Mouse (Mus musculus) erythroblast, embryonic 14.5 days (primary cell): ENCODE results near the gene Map3k1. TPM values are rescaled to one million over a fixed set of nuclear protein-coding genes. Genes with fewer than 3 reads are reported as not detected.

Source experiments
- H3K27me3 ChIP-seq: 2 replicates; pipeline ENCODE4 v1.6.1; 2012; ENCODE audit warnings: inconsistent platforms; ENCODE audit not compliant: control insufficient read depth
- H3K36me3 ChIP-seq: 2 replicates; pipeline ENCODE4 v1.6.1; 2012; ENCODE audit warnings: mild to moderate bottlenecking, inconsistent platforms; ENCODE audit not compliant: control insufficient read depth
- H3K4me1 ChIP-seq: 2 replicates; pipeline ENCODE4 v1.6.1; 2012; ENCODE audit warnings: inconsistent platforms; ENCODE audit not compliant: control insufficient read depth
- H3K4me3 ChIP-seq: replicated peaks from 2 replicates; pipeline ENCODE3; 2012; ENCODE audit warnings: moderate library complexity, mild to moderate bottlenecking, inconsistent platforms
- H3K9me3 ChIP-seq: 2 replicates; pipeline ENCODE4 v1.6.1; 2012; ENCODE audit warnings: low read length, inconsistent platforms, mixed read lengths; ENCODE audit not compliant: control insufficient read depth
- GATA1 ChIP-seq: IDR thresholded peaks from 2 replicates; pipeline ENCODE4 v1.6.1; 2012; ENCODE audit warnings: low read length, inconsistent platforms, mixed read lengths
- TAL1 ChIP-seq: IDR thresholded peaks from 3 replicates; pipeline ENCODE4 v1.6.1; 2012; ENCODE audit warnings: low read length, inconsistent platforms, mixed read lengths
- polyA plus RNA-seq: library from polyadenylated mRNA; stranded (reverse); fragments of >175 nt; gene quantifications from 2 replicates; pipeline ENCODE4 v1.2.3, GENCODE M21; 2012

Map3k1 gene
- polyA plus RNA-seq, 1 experiment, result 2.1 TPM

GRCm38 (mm10) chr13:111797021-111797420 lies 11.8 kb downstream of the Map3k1 start:
- Histone ChIP-seq H3K36me3 (peaks cover 47% of the 10 kb centered on the region), H3K4me1 (peaks cover 54% of the 10 kb centered on the region)
- no peak for TF ChIP-seq GATA1
- no peak for TF ChIP-seq TAL1

GRCm38 (mm10) chr13:111796191-111796920 lies 12.4 kb downstream of the Map3k1 start:
- Histone ChIP-seq H3K4me3 (peak overlapping the region; percentile 48), H3K36me3 (peaks cover 47% of the 10 kb centered on the region), H3K9me3 (no peaks in the 10 kb centered on the region), H3K27me3 (no peaks in the 10 kb centered on the region), H3K4me1 (peaks cover 47% of the 10 kb centered on the region)
- TF ChIP-seq GATA1, result peak; percentile 30; the same call in 1 of the 2 replicates
- TF ChIP-seq TAL1, result no peak

More at GRCm38 (mm10) chr13:111797021-111797420, 11.8 kb downstream of the Map3k1 start:
- H3K27me3 ChIP-seq, result no peaks in the 10 kb centered on the region
- H3K9me3 ChIP-seq, result no peaks in the 10 kb centered on the region
- peak overlapping the region; percentile 48 for H3K4me3 ChIP-seq

- Histone ChIP-seq H3K4me3 (no peak overlapping the region), H3K27me3 (no peaks in the 10 kb centered on the region), H3K9me3 (no peaks in the 10 kb centered on the region), H3K4me1 (peaks cover 58% of the 10 kb centered on the region), H3K36me3 (peaks cover 59% of the 10 kb centered on the region)
- TF ChIP-seq GATA1, result no peak
- TF ChIP-seq TAL1, result no peak
These were observed 15.9 kb downstream of the Map3k1 start for GRCm38 (mm10) chr13:111792975-111793287.

- Histone ChIP-seq H3K36me3 (peaks cover 64% of the 10 kb centered on the region), H3K9me3 (no peaks in the 10 kb centered on the region), H3K4me3 (no peak overlapping the region), H3K4me1 (peaks cover 54% of the 10 kb centered on the region), H3K27me3 (no peaks in the 10 kb centered on the region)
- TF ChIP-seq GATA1 (no peak), TAL1 (no peak)
These were observed 16.4 kb downstream of the Map3k1 start for GRCm38 (mm10) chr13:111792130-111792974.

- TF ChIP-seq TAL1 (no peak), GATA1 (no peak)
These were observed 17.2 kb downstream of the Map3k1 start for GRCm38 (mm10) chr13:111791596-111791995.

GRCm38 (mm10) chr13:111789420-111790065 lies 19.2 kb downstream of the Map3k1 start:
- Histone ChIP-seq H3K4me1 (peaks cover 36% of the 10 kb centered on the region), H3K4me3 (no peak overlapping the region), H3K36me3 (peaks cover 72% of the 10 kb centered on the region)

More at GRCm38 (mm10) chr13:111791596-111791995, 17.2 kb downstream of the Map3k1 start:
- Histone ChIP-seq H3K4me3 (no peak overlapping the region), H3K9me3 (no peaks in the 10 kb centered on the region), H3K4me1 (peaks cover 47% of the 10 kb centered on the region), H3K36me3 (peaks cover 69% of the 10 kb centered on the region), H3K27me3 (no peaks in the 10 kb centered on the region)

GRCm38 (mm10) chr13:111788882-111789281 lies 19.9 kb downstream of the Map3k1 start:
- Histone ChIP-seq H3K4me1 (peaks cover 37% of the 10 kb centered on the region), H3K36me3 (peaks cover 71% of the 10 kb centered on the region), H3K27me3 (no peaks in the 10 kb centered on the region), H3K4me3 (no peak overlapping the region), H3K9me3 (no peaks in the 10 kb centered on the region)
- TF ChIP-seq GATA1 (no peak), TAL1 (no peak)

More at GRCm38 (mm10) chr13:111789420-111790065, 19.2 kb downstream of the Map3k1 start:
- no peaks in the 10 kb centered on the region for H3K27me3 ChIP-seq
- no peak for TF ChIP-seq GATA1
- no peak for TF ChIP-seq TAL1
- no peaks in the 10 kb centered on the region for H3K9me3 ChIP-seq

- TF ChIP-seq GATA1, result no peak
- TF ChIP-seq TAL1, result no peak
- H3K4me3 ChIP-seq, result no peak overlapping the region
- H3K36me3 ChIP-seq, result peaks cover 76% of the 10 kb centered on the region
- H3K27me3 ChIP-seq, result no peaks in the 10 kb centered on the region
- no peaks in the 10 kb centered on the region for H3K9me3 ChIP-seq
- H3K4me1 ChIP-seq, result peaks cover 37% of the 10 kb centered on the region
These were observed 20.8 kb downstream of the Map3k1 start for GRCm38 (mm10) chr13:111787857-111788619.
